Mouse (Mus musculus) adrenal gland, adult 2 months (tissue): ENCODE data around the gene Arhgef38. TPM values are rescaled to one million over a fixed set of nuclear protein-coding genes. Genes with fewer than 3 reads are reported as not detected.

Experiments used
- DNase-seq: peaks from one replicate; pipeline ENCODE4 v3.0.0; 2021
- long read RNA-seq: library from polyadenylated mRNA; stranded (forward); transcript quantifications from one replicate; pipeline ENCODE4 v2.0.0, GENCODE M21; 2021
- polyA plus RNA-seq: library from polyadenylated mRNA; depleted of rRNA; stranded (reverse); fragments of >200 nt; gene quantifications from 2 replicates; pipeline ENCODE4 v1.2.3, GENCODE M21; 2012; rRNA removed
- total RNA-seq, 2 experiments: library from RNA; stranded (reverse); gene quantifications; 2 replicates each; pipeline ENCODE4 v1.2.3; 2021

Gene Arhgef38
- total RNA-seq (not detected), polyA plus RNA-seq (not detected in 2 replicates)
- long read RNA-seq: 0 reads

- no peak for DNase-seq
Observed at GRCm38 (mm10) chr3:133234821-133235295, at the start of gene Arhgef38. Arhgef38 (minus strand) TSS chr3:133234949.

- DNase-seq: peak; percentile 66
Observed at GRCm38 (mm10) chr3:133271887-133272286, 37.1 kb upstream of the Arhgef38 start.

- no peak for DNase-seq
Observed at GRCm38 (mm10) chr3:133258860-133259259, 24.1 kb upstream of the Arhgef38 start.

DNA sequence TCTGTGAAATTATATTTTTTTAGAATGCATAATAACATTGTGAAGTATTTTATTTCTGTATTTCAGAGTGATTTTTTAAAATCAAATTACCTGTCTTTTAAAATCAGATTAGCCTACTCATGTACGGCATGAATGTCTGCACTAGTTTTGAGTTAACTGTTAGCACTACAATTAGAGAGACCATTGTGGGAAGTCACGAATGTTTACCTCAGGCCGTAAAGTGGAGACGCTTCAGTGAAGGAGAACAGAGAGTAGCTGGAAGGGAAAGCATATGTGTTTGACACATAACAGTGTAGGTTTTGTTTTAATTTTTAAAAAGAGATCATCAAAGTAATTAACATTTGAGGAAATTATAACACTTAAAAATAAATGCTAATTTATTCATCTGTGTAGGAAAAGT, 21.1 kb upstream of the Arhgef38 start:
- DNase-seq: no peak

- DNase-seq: no peak
Observed at GRCm38 (mm10) chr3:133244027-133244426, 9.3 kb upstream of the Arhgef38 start.

GRCm38 (mm10) chr3:133241916-133242315, 7.2 kb upstream of the Arhgef38 start:
- DNase-seq: no peak

GRCm38 (mm10) chr3:133233993-133234392, 756 bp downstream of the Arhgef38 start:
- DNase-seq: no peak

DNA sequence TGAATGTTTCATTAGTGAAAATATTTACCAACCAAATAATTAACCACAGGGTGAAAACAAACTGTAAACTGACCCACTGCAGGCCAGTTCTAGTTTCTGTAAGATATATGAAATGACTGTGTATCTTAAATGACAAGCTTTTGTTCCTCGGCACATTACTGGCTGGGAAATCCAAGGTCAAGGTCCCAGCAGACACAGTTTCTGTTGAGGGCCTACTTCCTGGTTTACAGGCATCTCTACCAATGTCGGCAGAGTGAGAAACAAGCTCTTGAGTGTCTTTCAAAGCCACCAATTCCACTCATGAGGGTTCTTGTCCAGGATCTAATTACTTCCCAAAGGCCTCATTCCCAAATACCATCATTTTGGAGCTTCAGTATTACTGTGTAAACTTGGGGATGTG, 4.3 kb downstream of the Arhgef38 start:
- DNase-seq: no peak

GRCm38 (mm10) chr3:133229594-133229993, 5.2 kb downstream of the Arhgef38 start:
- DNase-seq: no peak

GRCm38 (mm10) chr3:133227258-133228012, 7.3 kb downstream of the Arhgef38 start:
- DNase-seq: no peak

DNA sequence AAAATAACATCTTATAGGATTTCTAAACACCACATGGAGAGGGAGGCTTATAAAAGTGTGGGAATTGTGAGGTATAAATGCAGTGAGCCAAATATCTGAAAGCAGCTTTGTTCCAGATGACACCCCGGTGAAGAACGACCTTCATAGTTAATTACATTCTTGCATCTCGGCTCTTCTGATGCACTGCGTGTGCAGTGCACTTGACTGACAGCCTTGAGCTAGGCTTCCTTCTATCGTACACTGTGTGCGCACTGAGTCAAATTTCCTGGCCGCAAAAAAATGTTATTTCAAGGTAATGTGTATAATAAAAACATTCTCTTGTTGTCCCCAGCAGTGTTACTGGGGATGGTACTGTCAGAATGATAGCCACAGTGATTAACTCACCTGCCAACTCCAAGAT, 16.2 kb downstream of the Arhgef38 start:
- no peak for DNase-seq

- DNase-seq: no peak
Observed at GRCm38 (mm10) chr3:133215198-133215819, 19.4 kb downstream of the Arhgef38 start.

DNA sequence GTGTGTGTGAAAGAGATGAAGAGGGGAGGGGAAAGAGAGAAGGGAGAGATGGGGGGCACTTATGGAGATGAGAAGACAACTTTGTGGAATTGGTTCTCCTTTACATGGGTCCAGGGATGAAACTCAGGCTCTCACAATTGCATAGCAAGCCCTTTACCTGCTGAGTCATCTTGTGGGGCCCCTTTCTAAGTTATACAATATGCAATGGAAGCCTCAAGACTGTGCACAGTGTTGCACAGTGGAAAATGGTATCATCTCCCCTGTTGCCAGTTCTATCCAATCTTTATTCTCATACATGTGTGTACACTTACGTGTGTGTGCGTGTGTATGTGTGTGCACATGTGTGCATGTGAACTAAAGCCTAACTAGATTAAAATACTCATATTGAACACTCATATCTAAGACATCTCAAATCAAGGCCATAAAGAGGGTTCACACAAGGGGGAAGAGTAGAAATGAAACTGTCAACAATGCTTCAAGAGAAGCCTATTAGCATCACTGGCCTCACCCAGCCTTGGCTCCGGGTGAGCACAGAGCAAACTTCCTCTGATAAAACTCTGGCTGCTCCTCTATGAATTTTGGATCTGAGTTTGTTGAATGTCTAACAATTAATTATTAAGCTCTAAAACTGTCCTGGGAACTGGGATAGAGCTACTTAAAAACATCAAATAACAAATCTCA, 21.2 kb downstream of the Arhgef38 start:
- no peak for DNase-seq

GRCm38 (mm10) chr3:133211324-133211723, 23.4 kb downstream of the Arhgef38 start:
- DNase-seq: no peak

- no peak for DNase-seq
Observed at GRCm38 (mm10) chr3:133203713-133204112, 31.0 kb downstream of the Arhgef38 start.

GRCm38 (mm10) chr3:133202171-133202570, 32.6 kb downstream of the Arhgef38 start:
- no peak for DNase-seq

- DNase-seq: no peak
Observed at GRCm38 (mm10) chr3:133188930-133189329, 45.8 kb downstream of the Arhgef38 start.

DNA sequence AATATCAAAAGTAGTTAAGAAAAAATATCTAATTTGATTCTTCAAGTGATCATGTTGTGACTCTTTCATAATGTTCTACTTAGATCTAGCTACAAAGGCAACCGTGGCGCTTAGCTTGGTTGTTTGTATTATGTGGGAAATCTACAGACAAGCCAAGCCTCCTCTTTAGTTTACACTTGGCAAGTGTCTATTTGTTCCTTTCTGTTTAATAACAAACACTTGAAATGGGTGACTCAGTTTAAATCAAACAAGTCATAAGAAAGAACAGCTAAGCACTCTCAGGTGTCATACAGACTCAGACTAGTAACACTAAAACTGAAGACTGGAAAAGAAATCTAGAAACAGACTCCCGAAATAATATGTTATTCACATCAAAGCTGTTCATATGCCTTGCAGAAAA, 47.2 kb downstream of the Arhgef38 start:
- DNase-seq: no peak

DNA sequence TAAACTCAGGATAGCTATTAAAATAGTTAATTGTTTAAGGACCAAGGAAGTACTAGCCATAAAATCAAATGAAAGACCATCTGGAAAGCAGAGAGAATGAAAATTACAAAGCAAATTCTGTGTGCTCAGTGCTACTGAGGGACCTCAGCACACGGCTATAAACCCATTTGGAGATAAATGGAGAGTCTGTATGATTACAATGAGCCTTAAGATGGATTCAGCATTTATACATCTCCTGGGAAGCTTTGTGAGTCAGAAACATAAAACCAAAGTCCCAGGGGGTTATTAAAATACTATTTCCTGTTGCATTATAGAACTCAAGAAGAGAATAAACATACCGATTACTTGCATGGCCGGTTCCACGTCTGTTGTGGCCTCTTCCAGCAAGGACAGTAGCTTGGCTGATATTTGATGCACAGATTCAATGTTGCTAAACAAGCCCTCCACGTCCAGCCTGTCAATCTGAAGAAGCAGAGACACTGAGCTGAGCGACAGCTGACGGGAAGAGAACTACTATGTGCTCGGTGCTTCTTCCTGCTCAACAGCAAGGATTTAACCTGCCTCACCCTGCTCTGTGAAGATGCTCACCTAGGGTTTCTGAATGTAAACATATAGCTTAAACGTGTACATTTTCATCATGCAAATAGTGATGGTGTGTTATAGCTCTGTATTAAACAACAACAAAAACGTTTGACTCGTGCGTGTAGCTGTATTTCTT, 58.6 kb downstream of the Arhgef38 start:
- DNase-seq: no peak

DNA sequence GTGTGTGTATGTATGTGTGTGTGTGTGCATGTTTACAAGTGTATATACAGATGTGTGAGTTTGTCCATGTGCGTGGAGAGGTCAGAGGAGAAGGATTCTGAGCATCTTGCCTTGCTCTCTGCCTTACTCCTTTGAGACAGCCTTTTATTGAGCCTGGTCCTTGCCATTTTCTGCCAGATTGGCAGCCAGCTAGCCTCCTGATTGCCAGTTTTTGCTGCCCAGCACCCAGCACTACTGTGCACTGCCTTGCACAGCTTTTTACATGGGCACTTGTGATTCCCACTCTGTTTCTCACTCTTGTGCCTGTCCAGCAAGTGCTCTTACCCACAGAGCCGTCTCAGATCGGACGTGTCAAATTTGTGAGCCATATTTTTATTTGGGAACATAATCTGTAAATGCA, 62.5 kb downstream of the Arhgef38 start:
- DNase-seq: no peak

DNA sequence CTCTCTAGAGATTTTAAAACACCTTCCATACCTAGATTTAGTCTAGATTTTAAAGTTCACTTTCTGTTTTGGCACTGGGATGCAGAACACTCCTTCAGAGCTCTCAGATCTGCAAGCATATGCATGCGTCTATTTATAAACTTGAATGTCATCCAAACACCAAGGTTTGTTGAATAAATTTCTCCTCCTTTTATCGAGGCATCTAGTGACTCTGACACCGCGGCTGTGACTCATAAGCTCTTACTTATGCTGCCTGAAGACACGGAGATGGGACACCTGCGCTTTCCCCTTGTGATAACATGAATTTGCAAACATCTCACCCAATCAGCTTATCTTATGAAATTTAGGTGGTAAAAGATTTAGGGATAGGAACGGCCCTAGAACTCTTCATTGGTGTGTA, 65.0 kb downstream of the Arhgef38 start:
- DNase-seq: peak; percentile 3

- DNase-seq: no peak
Observed at GRCm38 (mm10) chr3:133167550-133167949, 67.2 kb downstream of the Arhgef38 start.
